17 mouse cellular contexts compared by ENCODE assay signal in genomic region chr4:56374466-56374865, GRCm38 (mm10).
DNase-seq lines count a peak whose midpoint lies in the region; ATAC-seq and TF ChIP-seq lines count a peak whose summit lies in the region.
"Had no signal": no experiment of that assay in that cellular context is flagged by ENCODE, and none has a peak within 500 bp of the region (broad histone marks: within the 10 kb centered on the region; RNA-seq: fewer than 3 reads in every experiment).

No protein-coding gene starts in this region.

- H3K4me3 ChIP-seq in intestine, postnatal 0 days (ENCODE audit: low read depth, low read length): no peak overlapping the region
- no peak overlapping the region for H3K4me3 ChIP-seq in intestine, embryonic 16.5 days (ENCODE audit: low read length)
- no peak overlapping the region for H3K4me3 ChIP-seq in thymus, adult 2 months (ENCODE audit: control insufficient read depth, insufficient read depth, low read length)
- H3K4me3 ChIP-seq: midbrain, embryonic 15.5 days; neural tube, embryonic 13.5 days had no signal

- 0 out of 2 replicates have a peak, but pooled peaks have one; percentile 18 for TF ChIP-seq CTCF in intestine, postnatal 0 days (IDR thresholded peaks at IDR 0.05; ENCODE audit: low read depth)
- TF ChIP-seq CTCF in thymus, adult 2 months (IDR thresholded peaks at IDR 0.05; ENCODE audit: borderline replicate concordance, control insufficient read depth, extremely low read depth, insufficient read depth, low read length, poor library complexity): no peak

- H3K27ac ChIP-seq in intestine, postnatal 0 days (ENCODE audit: low read depth, low read length): no peak overlapping the region
- no peak overlapping the region for H3K27ac ChIP-seq in intestine, embryonic 16.5 days (ENCODE audit: low read length)
- H3K27ac ChIP-seq in thymus, adult 2 months (ENCODE audit: control insufficient read depth, insufficient read depth, low read length): no peak overlapping the region
- H3K27ac ChIP-seq: midbrain, embryonic 15.5 days; neural tube, embryonic 13.5 days had no signal

- H3K4me1 ChIP-seq in intestine, postnatal 0 days (replicated peaks; ENCODE audit: control insufficient read depth, insufficient read depth, low read length): no peaks in the 10 kb centered on the region
- no peaks in the 10 kb centered on the region for H3K4me1 ChIP-seq in intestine, embryonic 16.5 days (ENCODE audit: control insufficient read depth, insufficient read depth, low read length)
- no peaks in the 10 kb centered on the region; the same call in 1 of the 2 replicates for H3K4me1 ChIP-seq in thymus, adult 2 months (replicated peaks; ENCODE audit: control insufficient read depth, insufficient read depth, low read length)
- H3K4me1 ChIP-seq: midbrain, embryonic 15.5 days; neural tube, embryonic 13.5 days had no signal

- no peaks in the 10 kb centered on the region for H3K27me3 ChIP-seq in intestine, postnatal 0 days (replicated peaks; ENCODE audit: control insufficient read depth, insufficient read depth, low read length)
- H3K27me3 ChIP-seq in intestine, embryonic 16.5 days (replicated peaks; ENCODE audit: control insufficient read depth, insufficient read depth, low read length): no peaks in the 10 kb centered on the region
- no peaks in the 10 kb centered on the region for H3K27me3 ChIP-seq in thymus, adult 2 months (ENCODE audit: control insufficient read depth, insufficient read depth, low read length)
- H3K27me3 ChIP-seq: midbrain, embryonic 15.5 days; neural tube, embryonic 13.5 days had no signal

- no peaks in the 10 kb centered on the region for H3K36me3 ChIP-seq in intestine, postnatal 0 days (ENCODE audit: control insufficient read depth, insufficient read depth)
- no peaks in the 10 kb centered on the region for H3K36me3 ChIP-seq in intestine, embryonic 16.5 days (ENCODE audit: control insufficient read depth, insufficient read depth, low read length)
- H3K36me3 ChIP-seq in thymus, adult 2 months (ENCODE audit: control insufficient read depth, insufficient read depth, low read length): no peaks in the 10 kb centered on the region
- H3K36me3 ChIP-seq: G1E; midbrain, embryonic 15.5 days; neural tube, embryonic 13.5 days had no signal

- no peak for TF ChIP-seq POLR2A in thymus, adult 2 months (IDR thresholded peaks at IDR 0.05; ENCODE audit: control insufficient read depth, extremely low read depth, insufficient read depth, low read length, poor library complexity)

- DNase-seq in thymus, adult 2 months: peak; percentile 3
- DNase-seq in thymus, postnatal 0 days (ENCODE audit: low spot score): no peak
- DNase-seq in R1 (ENCODE audit: low read depth, low spot score): peak; percentile 34
- DNase-seq in thymus, postnatal 36 days: peak; percentile 1 to 7
- DNase-seq in c-Kit-positive CD71-positive TER-119-positive erythroid progenitor cells, embryonic 14.5 days (ENCODE audit: low spot score): no peak
- no peak for DNase-seq in frontal cortex, postnatal 25 days (ENCODE audit: low spot score in 2 of 2)
- DNase-seq: cerebellum, adult 8-10 months; heart, postnatal 10 days; kidney, adult 9 months; layer of hippocampus, adult 9-11 months had no signal

- no peak for ATAC-seq in intestine, postnatal 0 days
- ATAC-seq in intestine, embryonic 16.5 days: no peak
- ATAC-seq: activated CD4-positive, CD25-positive, alpha-beta regulatory T cell, adult 4 months; hindbrain, embryonic 16.5 days; midbrain, embryonic 15.5 days had no signal

- 88% methylated on average over 3 of the region's 3 CpGs for WGBS in intestine, postnatal 0 days
- 91% methylated on average over 3 of the region's 3 CpGs for WGBS in intestine, embryonic 16.5 days
- WGBS in thymus, adult 2 months: 98% methylated on average over 3 of the region's 3 CpGs

- no peaks in the 10 kb centered on the region for H3K9me3 ChIP-seq in intestine, postnatal 0 days (ENCODE audit: control insufficient read depth)
- H3K9me3 ChIP-seq in intestine, embryonic 16.5 days (ENCODE audit: control insufficient read depth, low read length): no peaks in the 10 kb centered on the region
- H3K9me3 ChIP-seq: midbrain, embryonic 15.5 days; neural tube, embryonic 13.5 days had no signal

- no peak overlapping the region for H3K9ac ChIP-seq in intestine, postnatal 0 days (ENCODE audit: low read depth, low read length)
- H3K9ac ChIP-seq in intestine, embryonic 16.5 days (ENCODE audit: low read depth, low read length): no peak overlapping the region
- H3K9ac ChIP-seq: midbrain, embryonic 15.5 days; neural tube, embryonic 13.5 days had no signal

- H3K4me2 ChIP-seq in intestine, postnatal 0 days (replicated peaks; ENCODE audit: low read depth): no peak overlapping the region
- no peak overlapping the region for H3K4me2 ChIP-seq in intestine, embryonic 16.5 days (ENCODE audit: low read depth, low read length)
- H3K4me2 ChIP-seq: midbrain, embryonic 15.5 days; neural tube, embryonic 13.5 days had no signal

Comparison
In these comparisons a context has a peak if more than half of its experiments do, and no peak if none do; other contexts are left out.
1. DNase-seq: peak in thymus, adult 2 months (single experiment), R1 (single experiment) and thymus, postnatal 36 days (2 of 2); none in thymus, postnatal 0 days (single experiment), c-Kit-positive CD71-positive TER-119-positive erythroid progenitor cells, embryonic 14.5 days (single experiment) and frontal cortex, postnatal 25 days (0 of 2).